In the genomic region with DNA sequence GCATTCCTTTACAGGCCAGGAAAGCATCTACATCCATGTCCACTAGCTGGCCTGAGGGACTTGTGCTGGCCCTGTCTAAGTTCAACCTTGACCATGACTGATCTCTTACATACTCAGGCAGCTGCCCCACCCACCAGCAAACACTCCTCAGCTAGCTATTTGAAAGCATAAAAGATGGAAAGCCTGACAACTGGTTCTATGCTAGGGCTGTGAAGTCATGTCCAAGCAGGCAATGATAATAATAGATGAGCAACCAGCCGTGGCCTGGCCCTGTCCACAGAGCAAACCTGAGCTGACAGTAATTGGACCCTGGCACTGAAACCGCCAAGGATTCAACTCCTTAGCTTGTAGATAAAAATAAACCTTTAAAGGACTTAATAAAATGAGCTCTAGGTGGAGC, we compare ENCODE assay signal across 13 mouse cellular contexts.
A peak's percentile ranks its signal among the peaks of the same experiment; 100 is the strongest.
DNase-seq lines count a peak whose midpoint lies in the region; ATAC-seq and TF ChIP-seq lines count a peak whose summit lies in the region.
"Had no signal": no experiment of that assay in that cellular context is flagged by ENCODE, and none has a peak within 500 bp of the region (broad histone marks: within the 10 kb centered on the region; RNA-seq: fewer than 3 reads in every experiment).

No protein-coding gene starts in this region.

- H3K27me3 ChIP-seq in intestine, postnatal 0 days (replicated peaks; ENCODE audit: control insufficient read depth, insufficient read depth, low read length), result no peaks in the 10 kb centered on the region
- no peaks in the 10 kb centered on the region for H3K27me3 ChIP-seq in forebrain, embryonic 12.5 days
- H3K27me3 ChIP-seq: intestine, embryonic 15.5 days had no signal

- no peak overlapping the region for H3K27ac ChIP-seq in intestine, postnatal 0 days (ENCODE audit: low read depth, low read length)
- H3K27ac ChIP-seq in forebrain, embryonic 12.5 days, result no peak overlapping the region
- H3K27ac ChIP-seq: heart, adult 2 months; intestine, embryonic 15.5 days had no signal

- no peak for ATAC-seq in intestine, postnatal 0 days
- no peak for ATAC-seq in forebrain, embryonic 12.5 days (ENCODE audit: low FRiP score)
- ATAC-seq: intestine, embryonic 15.5 days had no signal

- H3K4me3 ChIP-seq in intestine, postnatal 0 days (ENCODE audit: low read depth, low read length), result no peak overlapping the region
- no peak overlapping the region for H3K4me3 ChIP-seq in forebrain, embryonic 12.5 days (replicated peaks)
- H3K4me3 ChIP-seq: heart, adult 2 months; intestine, embryonic 15.5 days had no signal

- DNase-seq in cerebellum, adult 18-20 months, result peak; percentile 23 to 40
- no peak for DNase-seq in cerebellum, adult 11-12 months
- peak; percentile 78 for DNase-seq in Muller cell, postnatal 12 days (ENCODE audit: inconsistent ontology term)
- peak; percentile 42 to 44 for DNase-seq in cerebellum, postnatal 25 days
- peak; percentile 10 to 13 for DNase-seq in kidney, adult 8-10 months
- no peak for DNase-seq in right cerebral cortex, postnatal 25 days
- DNase-seq: B cell, adult 2 months; heart, adult 2 months; thymus, postnatal 25 days had no signal

- H3K9me3 ChIP-seq in intestine, postnatal 0 days (ENCODE audit: control insufficient read depth), result no peaks in the 10 kb centered on the region
- no peaks in the 10 kb centered on the region for H3K9me3 ChIP-seq in forebrain, embryonic 12.5 days
- H3K9me3 ChIP-seq: intestine, embryonic 15.5 days had no signal

- no peak overlapping the region for H3K4me2 ChIP-seq in intestine, postnatal 0 days (replicated peaks; ENCODE audit: low read depth)
- H3K4me2 ChIP-seq in forebrain, embryonic 12.5 days, result no peak overlapping the region
- H3K4me2 ChIP-seq: intestine, embryonic 15.5 days; liver, embryonic 11.5 days had no signal

- 63% methylated on average over 2 of the region's 2 CpGs for WGBS in intestine, postnatal 0 days
- WGBS in forebrain, embryonic 12.5 days, result 71% methylated on average over 2 of the region's 2 CpGs

- H3K36me3 ChIP-seq in intestine, postnatal 0 days (ENCODE audit: control insufficient read depth, insufficient read depth), result no peaks in the 10 kb centered on the region
- no peaks in the 10 kb centered on the region for H3K36me3 ChIP-seq in forebrain, embryonic 12.5 days (replicated peaks)
- H3K36me3 ChIP-seq: intestine, embryonic 15.5 days had no signal

- no peak overlapping the region for H3K9ac ChIP-seq in intestine, postnatal 0 days (ENCODE audit: low read depth, low read length)
- H3K9ac ChIP-seq in forebrain, embryonic 12.5 days, result no peak overlapping the region
- H3K9ac ChIP-seq: intestine, embryonic 15.5 days had no signal

- H3K4me1 ChIP-seq in intestine, postnatal 0 days (replicated peaks; ENCODE audit: control insufficient read depth, insufficient read depth, low read length), result no peaks in the 10 kb centered on the region
- peaks cover 9% of the 10 kb centered on the region; the same call in 1 of the 2 replicates for H3K4me1 ChIP-seq in forebrain, embryonic 12.5 days
- H3K4me1 ChIP-seq: intestine, embryonic 15.5 days had no signal

- no peak for TF ChIP-seq CTCF in intestine, postnatal 0 days (IDR thresholded peaks at IDR 0.05; ENCODE audit: low read depth)

Comparison
In these comparisons a context has a peak if more than half of its experiments do, and no peak if none do; other contexts are left out.
1. DNase-seq: peak in cerebellum, adult 18-20 months (2 of 2), Muller cell, postnatal 12 days (single experiment), cerebellum, postnatal 25 days (2 of 2) and kidney, adult 8-10 months (2 of 2); none in cerebellum, adult 11-12 months (single experiment) and right cerebral cortex, postnatal 25 days (single experiment).